Mouse (Mus musculus) kidney, postnatal 14 days (tissue): ENCODE results near the gene Rab34.
A peak's percentile ranks its signal among the peaks of the same experiment; 100 is the strongest.

Experiments
- DNase-seq: peaks from one replicate; pipeline ENCODE4 v3.0.0; 2022; ENCODE audit warnings: mixed read lengths

The Rab34 gene

GRCm38 (mm10) chr11:78188331-78189233 lies at the start of gene Rab34:
Rab34 (plus strand) TSS chr11:78188430.
- peak; percentile 89 for DNase-seq

- no peak for DNase-seq
Measured at GRCm38 (mm10) chr11:78140665-78141064, 47.6 kb upstream of the Rab34 start.

GRCm38 (mm10) chr11:78143520-78143919 lies 44.7 kb upstream of the Rab34 start:
- no peak for DNase-seq

- DNase-seq, result no peak
Measured at GRCm38 (mm10) chr11:78146168-78146567, 42.1 kb upstream of the Rab34 start.

- no peak for DNase-seq
Measured at GRCm38 (mm10) chr11:78146707-78147543, 41.3 kb upstream of the Rab34 start.

- no peak for DNase-seq
Measured at GRCm38 (mm10) chr11:78151161-78151560, 37.1 kb upstream of the Rab34 start.

GRCm38 (mm10) chr11:78152299-78153231 lies 35.7 kb upstream of the Rab34 start:
- peak; percentile 72 for DNase-seq

- no peak for DNase-seq
Measured at GRCm38 (mm10) chr11:78153778-78154177, 34.5 kb upstream of the Rab34 start.

- no peak for DNase-seq
Measured at GRCm38 (mm10) chr11:78155674-78156073, 32.6 kb upstream of the Rab34 start.

- DNase-seq, result no peak
Measured at GRCm38 (mm10) chr11:78156156-78156699, 32.0 kb upstream of the Rab34 start.

- peak; percentile 91 for DNase-seq
Measured at GRCm38 (mm10) chr11:78159096-78159495, 29.1 kb upstream of the Rab34 start.

- no peak for DNase-seq
Measured at GRCm38 (mm10) chr11:78159557-78159956, 28.7 kb upstream of the Rab34 start.

- no peak for DNase-seq
Measured at GRCm38 (mm10) chr11:78160171-78160570, 28.1 kb upstream of the Rab34 start.

GRCm38 (mm10) chr11:78160675-78161074 lies 27.6 kb upstream of the Rab34 start:
- no peak for DNase-seq

- DNase-seq, result no peak
Measured at GRCm38 (mm10) chr11:78161169-78161568, 27.1 kb upstream of the Rab34 start.

- DNase-seq, result no peak
Measured at GRCm38 (mm10) chr11:78161968-78162367, 26.3 kb upstream of the Rab34 start.

- DNase-seq, result peak; percentile 50
Measured at GRCm38 (mm10) chr11:78162504-78162903, 25.7 kb upstream of the Rab34 start.

GRCm38 (mm10) chr11:78163045-78163444 lies 25.2 kb upstream of the Rab34 start:
- DNase-seq, result no peak

GRCm38 (mm10) chr11:78163681-78164603 lies 24.3 kb upstream of the Rab34 start:
- DNase-seq, result peak; percentile 83

GRCm38 (mm10) chr11:78164604-78164923 lies 23.7 kb upstream of the Rab34 start:
- peak; percentile 49 for DNase-seq
